8 mouse cellular contexts compared by ENCODE assay signal in genomic region chr15:83464905-83465650, GRCm38 (mm10). TPM values are rescaled to one million over a fixed set of nuclear protein-coding genes. Genes with fewer than 3 reads are reported as not detected.
DNase-seq lines count a peak whose midpoint lies in the region; ATAC-seq and TF ChIP-seq lines count a peak whose summit lies in the region.

No protein-coding gene starts in this region.

- H3K4me2 ChIP-seq in hindbrain, embryonic 14.5 days (replicated peaks): peak overlapping the region; percentile 80

- no peak overlapping the region for H3K9ac ChIP-seq in hindbrain, embryonic 14.5 days

- H3K4me3 ChIP-seq in lung, adult 2 months (replicated peaks; ENCODE audit: extremely low read depth, low read depth, low read length): peak overlapping the region; percentile 18
- peak overlapping the region; percentile 61; the same call in 1 of the 2 replicates for H3K4me3 ChIP-seq in cortical plate, adult 2 months (ENCODE audit: insufficient read depth, low read length)
- H3K4me3 ChIP-seq in hindbrain, embryonic 14.5 days (replicated peaks; ENCODE audit: low read length): peak overlapping the region; percentile 75
- H3K4me3 ChIP-seq in megakaryocyte, embryonic 14.5 days (replicated peaks): peak overlapping the region; percentile 93

- 0 out of 2 replicates have a peak, but pooled peaks have one; percentile 10 for TF ChIP-seq CTCF in lung, adult 2 months (IDR thresholded peaks at IDR 0.05; ENCODE audit: insufficient read depth, low read length)
- no peak for TF ChIP-seq CTCF in cortical plate, adult 2 months (IDR thresholded peaks at IDR 0.05; ENCODE audit: extremely low read depth, insufficient read depth, low read length)

- H3K4me1 ChIP-seq in lung, adult 2 months (ENCODE audit: control insufficient read depth, insufficient read depth, low read length): peaks cover 12% of the 10 kb centered on the region; the same call in 1 of the 2 replicates
- H3K4me1 ChIP-seq in cortical plate, adult 2 months (ENCODE audit: control insufficient read depth, insufficient read depth, low read length): peaks cover 3% of the 10 kb centered on the region; the same call in 1 of the 2 replicates
- peaks cover 7% of the 10 kb centered on the region; the same call in 1 of the 2 replicates for H3K4me1 ChIP-seq in hindbrain, embryonic 14.5 days (replicated peaks; ENCODE audit: control insufficient read depth, insufficient read depth, low read length)
- peaks cover 54% of the 10 kb centered on the region for H3K4me1 ChIP-seq in megakaryocyte, embryonic 14.5 days

- H3K27me3 ChIP-seq in hindbrain, embryonic 14.5 days (ENCODE audit: control insufficient read depth, insufficient read depth, low read length): no peaks in the 10 kb centered on the region
- H3K27me3 ChIP-seq in megakaryocyte, embryonic 14.5 days (replicated peaks): peaks cover 12% of the 10 kb centered on the region

- intact Hi-C loops in left cerebral cortex, postnatal 4 days (cut with DNase I): no loop called here

- no peak for TF ChIP-seq POLR2A in lung, adult 2 months (IDR thresholded peaks at IDR 0.05; ENCODE audit: borderline replicate concordance, extremely low read depth, low read depth, low read length)
- TF ChIP-seq POLR2A in cortical plate, adult 2 months (IDR thresholded peaks at IDR 0.05; ENCODE audit: extremely low read depth, insufficient read depth, low read length): no peak

- H3K9me3 ChIP-seq in hindbrain, embryonic 14.5 days (ENCODE audit: control insufficient read depth, low read length): no peaks in the 10 kb centered on the region
- H3K9me3 ChIP-seq in megakaryocyte, embryonic 14.5 days: no peaks in the 10 kb centered on the region

- 0 out of 2 replicates have a peak, but pooled peaks have one; percentile 3 for ATAC-seq in hindbrain, embryonic 14.5 days (ENCODE audit: low FRiP score)

- H3K27ac ChIP-seq in cortical plate, adult 2 months (ENCODE audit: insufficient read depth, low read length): no peak overlapping the region
- H3K27ac ChIP-seq in hindbrain, embryonic 14.5 days: no peak overlapping the region

- 69% methylated on average over 19 of the region's 19 CpGs for WGBS in lung, adult 2 months
- 76% methylated on average over 19 of the region's 19 CpGs for WGBS in hindbrain, embryonic 14.5 days

- H3K36me3 ChIP-seq in hindbrain, embryonic 14.5 days (replicated peaks; ENCODE audit: control insufficient read depth, insufficient read depth): no peaks in the 10 kb centered on the region
- H3K36me3 ChIP-seq in megakaryocyte, embryonic 14.5 days (replicated peaks; ENCODE audit: low read length): peaks cover 13% of the 10 kb centered on the region

- DNase-seq in lung, adult 2 months: no peak
- DNase-seq in lung, postnatal 25 days (ENCODE audit: low spot score): no peak
- no peak for DNase-seq in hindbrain, embryonic 14.5 days (ENCODE audit: low spot score)
- no peak for DNase-seq in right cerebral cortex, postnatal 10 days (ENCODE audit: low spot score in 2 of 2)
- DNase-seq in left cerebral cortex, postnatal 4 days: no peak
- DNase-seq in MN1 (ENCODE audit: low spot score): no peak

RNA-seq across cellular contexts. Expression of gene Pacsin2, which starts 0.7 kb away (rescaled TPM):
- polyA plus RNA-seq in lung, adult 2 months (2012; rRNA removed): 61.4 and 85.2 TPM in 2 replicates
- polyA plus RNA-seq in cortical plate, adult 2 months (2012; rRNA removed): 84.4 and 87.8 TPM in 2 replicates
- 20.5 and 21.5 TPM in 2 replicates for polyA plus RNA-seq in hindbrain, embryonic 14.5 days (2014; fragmentation: Nextera tagmentation; extraction: Ambion mirVana)
- 39.9 and 82.1 TPM in 2 replicates for polyA plus RNA-seq in megakaryocyte, embryonic 14.5 days (2012; ENCODE audit: insufficient read depth, low replicate concordance)
- total RNA-seq in left cerebral cortex, postnatal 4 days (2021): 10 to 100 TPM; 23.2 to 24.9 TPM

RNA-seq across cellular contexts. Expression of gene Ttll1, which starts 45.6 kb away (rescaled TPM):
- 9.0 and 12.6 TPM in 2 replicates for polyA plus RNA-seq in lung, adult 2 months (2012; rRNA removed)
- 48.5 and 50.1 TPM in 2 replicates for polyA plus RNA-seq in cortical plate, adult 2 months (2012; rRNA removed)
- polyA plus RNA-seq in hindbrain, embryonic 14.5 days (2014; fragmentation: Nextera tagmentation; extraction: Ambion mirVana): 59.5 and 74.7 TPM in 2 replicates
- 8.3 TPM in 1 of 2 replicates, not detected in the other for polyA plus RNA-seq in megakaryocyte, embryonic 14.5 days (2012; ENCODE audit: insufficient read depth, low replicate concordance)
- total RNA-seq in left cerebral cortex, postnatal 4 days (2021): 10 to 100 TPM; 70.6 to 71.9 TPM

Comparison
In these comparisons a context has a peak if more than half of its experiments do, and no peak if none do; other contexts are left out.
1. H3K4me3 ChIP-seq: peak in every context shown above with its lines; median percentile 93 in megakaryocyte, embryonic 14.5 days; 75 in hindbrain, embryonic 14.5 days; 61 in cortical plate, adult 2 months; 18 in lung, adult 2 months.